Mouse (Mus musculus) limb, embryonic 14.5 days (tissue): ENCODE results near the gene Shc3. TPM values are rescaled to one million over a fixed set of nuclear protein-coding genes. Genes with fewer than 3 reads are reported as not detected.

Experiments used
- ATAC-seq: fragments of 200-750 bp; cut with Nextera tagmentation; 2 replicates; pipeline ENCODE4 v1.8.0; 2017; ENCODE audit warnings: low read depth, moderate number of reproducible peaks, moderate TSS enrichment; ENCODE audit not compliant: low FRiP score
- DNase-seq: peaks from one replicate; pipeline ENCODE4 v3.0.0-alpha.2; 2015; ENCODE audit warnings: low spot score
- H3K27ac ChIP-seq: fragments of 300-500 bp; sonication (generic); replicated peaks from 2 replicates; pipeline ENCODE4 v1.5.1; 2014; ENCODE audit warnings: low read depth, mild to moderate bottlenecking, low read length, moderate library complexity, mixed read lengths
- H3K27me3 ChIP-seq: fragments of 300-500 bp; sonication (generic); 2 replicates; pipeline ENCODE4 v1.6.1; 2014; ENCODE audit warnings: low read length, mixed read lengths; ENCODE audit not compliant: control insufficient read depth, insufficient read depth
- H3K36me3 ChIP-seq: fragments of 300-500 bp; sonication (generic); 2 replicates; pipeline ENCODE4 v1.6.1; 2014; ENCODE audit warnings: mild to moderate bottlenecking, low read length, moderate library complexity, mixed read lengths; ENCODE audit not compliant: control insufficient read depth, insufficient read depth
- H3K4me1 ChIP-seq: fragments of 300-500 bp; sonication (generic); 2 replicates; pipeline ENCODE4 v1.6.1; 2014; ENCODE audit warnings: antibody characterized with exemption, low read length, mixed read lengths; ENCODE audit not compliant: control insufficient read depth, insufficient read depth
- H3K4me2 ChIP-seq: fragments of 300-500 bp; sonication (generic); replicated peaks from 2 replicates; pipeline ENCODE4 v1.6.1; 2014; ENCODE audit warnings: low read depth, mild to moderate bottlenecking, low read length, moderate library complexity; ENCODE audit not compliant: severe bottlenecking
- H3K4me3 ChIP-seq: fragments of 300-500 bp; sonication (generic); replicated peaks from 2 replicates; pipeline ENCODE4 v1.5.1; 2014; ENCODE audit warnings: low read length
- H3K9ac ChIP-seq: fragments of 300-500 bp; sonication (generic); 2 replicates; pipeline ENCODE4 v1.6.1; 2014; ENCODE audit warnings: mild to moderate bottlenecking, low read depth, low read length, moderate library complexity; ENCODE audit not compliant: severe bottlenecking
- H3K9me3 ChIP-seq: fragments of 300-500 bp; sonication (generic); 2 replicates; pipeline ENCODE4 v1.6.1; 2016; ENCODE audit warnings: low read length; ENCODE audit not compliant: control insufficient read depth
- POLR2A ChIP-seq: fragments of 200-500 bp; IDR thresholded peaks from 2 replicates; pipeline ENCODE4 v1.8.0; 2012; ENCODE audit warnings: inconsistent platforms, mild to moderate bottlenecking, moderate library complexity, borderline replicate concordance; ENCODE audit not compliant: insufficient read depth, insufficient read length; ENCODE audit errors: extremely low read depth
- WGBS: fragments of 180-500 bp; shearing (Covaris S2); extraction: QIAGEN DNeasy Blood & Tissue Kit; methylation state at CpG from one replicate; pipeline ENCODE4 v1.1.7; 2014; 5-methylcytosine and 5-hydroxymethylcytosine counted together
- polyA plus RNA-seq, 2 experiments: library from polyadenylated mRNA; depleted of rRNA in 1 of 2; stranded (reverse) in 1 of 2; unstranded in 1 of 2; fragments of >200 nt; fragmentation: Nextera tagmentation in 1 of 2; extraction: Ambion mirVana in 1 of 2; gene quantifications; 2 replicates each; pipeline versions ENCODE4 v1.2.1 to v1.2.3; 2012 to 2014

The Shc3 gene
- polyA plus RNA-seq, 2 experiments: 0.69 to 1.1 TPM

DNA sequence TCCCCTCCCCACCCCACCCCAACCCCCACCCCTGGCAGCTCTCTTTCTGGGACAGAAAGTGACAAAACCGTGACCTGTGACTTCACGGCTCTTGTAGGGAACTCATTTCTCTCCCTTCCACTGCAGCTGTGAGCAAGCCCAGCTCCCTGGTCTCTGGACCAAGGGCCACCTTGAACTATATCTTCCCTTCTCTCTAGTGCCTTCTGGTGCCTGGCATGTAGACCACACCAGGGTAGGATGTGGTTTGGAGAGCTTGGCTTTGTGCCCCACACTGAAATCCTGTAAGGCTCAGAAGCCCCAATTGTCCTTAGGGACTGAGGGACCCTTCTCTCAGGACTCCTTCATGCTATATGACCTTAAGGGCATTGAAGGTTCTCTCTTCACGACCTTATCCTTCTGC, 135.8 kb downstream of the Shc3 start:
- Histone ChIP-seq H3K4me2 (no peak overlapping the region), H3K9ac (no peak overlapping the region), H3K9me3 (no peaks in the 10 kb centered on the region), H3K27ac (no peak overlapping the region), H3K4me3 (no peak overlapping the region), H3K27me3 (no peaks in the 10 kb centered on the region), H3K4me1 (0 out of 2 replicates have a peak, but pooled peaks cover 3% of the 10 kb centered on the region), H3K36me3 (no peaks in the 10 kb centered on the region)
- DNase-seq: no peak
- no peak for ATAC-seq
- no peak for TF ChIP-seq POLR2A
- WGBS: 44% methylated on average over 3 of the region's 3 CpGs

DNA sequence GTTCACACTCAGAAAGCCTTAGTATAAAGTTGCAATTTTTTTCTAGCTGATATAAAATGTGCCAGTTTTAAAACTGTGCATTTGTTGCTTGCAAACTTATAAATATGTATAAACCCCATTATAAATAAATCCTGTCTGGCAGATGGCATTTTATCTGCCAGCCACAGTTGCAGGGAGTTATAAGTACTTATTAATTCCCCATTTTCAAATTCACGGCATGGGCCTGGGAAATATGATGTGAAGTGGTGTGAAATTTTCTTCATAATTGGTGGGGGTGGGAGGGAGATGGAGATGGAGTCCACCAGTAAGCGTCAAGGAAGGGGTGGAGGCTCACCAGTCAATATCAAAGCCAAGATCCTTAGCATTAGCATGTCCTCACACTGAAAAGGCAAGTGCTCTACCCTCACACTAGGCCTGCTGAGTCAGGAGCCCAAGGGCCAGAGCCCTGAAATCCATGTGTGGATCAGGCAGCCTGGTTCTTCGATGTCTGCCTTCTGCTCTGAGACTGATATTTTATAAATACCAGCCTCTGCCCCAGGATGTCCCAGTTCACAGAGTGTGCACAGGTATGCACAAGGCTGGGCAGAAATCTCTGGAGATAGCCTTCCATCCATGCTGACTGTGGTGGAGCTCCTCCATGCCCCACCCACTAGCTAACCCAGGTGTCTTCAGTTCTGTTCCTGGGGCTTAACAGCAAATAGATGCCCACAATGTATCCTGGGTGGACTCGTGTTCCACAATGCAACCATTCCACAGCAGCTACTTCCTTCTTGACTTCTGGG, 143.4 kb downstream of the Shc3 start:
- no peak overlapping the region for H3K4me3 ChIP-seq
- no peak overlapping the region for H3K27ac ChIP-seq
- DNase-seq (no peak), ATAC-seq (no peak)
- no peaks in the 10 kb centered on the region for H3K9me3 ChIP-seq
- TF ChIP-seq POLR2A: no peak
- H3K9ac ChIP-seq: no peak overlapping the region
- no peak overlapping the region for H3K4me2 ChIP-seq
- 0 out of 2 replicates have a peak, but pooled peaks cover 3% of the 10 kb centered on the region for H3K4me1 ChIP-seq
- H3K36me3 ChIP-seq: peaks cover 27% of the 10 kb centered on the region
- 83% methylated on average over 4 of the region's 4 CpGs for WGBS
- no peaks in the 10 kb centered on the region for H3K27me3 ChIP-seq

DNA sequence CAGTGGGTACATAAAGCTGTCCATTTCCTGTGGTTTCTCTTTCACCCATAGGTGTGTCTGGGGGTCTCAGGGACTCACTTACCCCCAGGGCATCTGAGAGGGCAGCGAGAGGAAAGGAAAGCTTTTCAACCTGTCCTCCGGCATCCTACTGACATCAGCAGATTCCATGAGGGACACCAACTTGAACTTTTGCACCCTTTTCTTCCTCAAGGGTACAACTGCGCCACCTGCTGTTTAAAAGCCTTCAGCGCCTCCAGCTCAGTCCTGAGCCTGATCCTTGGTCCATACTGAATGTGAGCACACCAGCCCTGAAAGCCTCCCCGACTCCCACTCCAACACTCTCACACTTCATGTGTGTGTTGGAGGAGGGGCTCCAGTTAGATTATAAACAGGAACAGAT, 144.6 kb downstream of the Shc3 start:
- H3K27ac ChIP-seq: no peak overlapping the region
- peak; percentile 60 for DNase-seq
- no peak overlapping the region for H3K4me2 ChIP-seq
- peaks cover 39% of the 10 kb centered on the region for H3K36me3 ChIP-seq
- H3K4me3 ChIP-seq: no peak overlapping the region
- WGBS: 14% methylated on average over 5 of the region's 5 CpGs
- no peak overlapping the region for H3K9ac ChIP-seq
- H3K27me3 ChIP-seq: no peaks in the 10 kb centered on the region
- no peak for ATAC-seq
- H3K4me1 ChIP-seq: 0 out of 2 replicates have a peak, but pooled peaks cover 3% of the 10 kb centered on the region
- TF ChIP-seq POLR2A: no peak
- H3K9me3 ChIP-seq: no peaks in the 10 kb centered on the region

- Histone ChIP-seq H3K9me3 (no peaks in the 10 kb centered on the region), H3K27me3 (no peaks in the 10 kb centered on the region), H3K4me2 (no peak overlapping the region), H3K4me1 (0 out of 2 replicates have a peak, but pooled peaks cover under 1% of the 10 kb centered on the region), H3K4me3 (no peak overlapping the region), H3K27ac (no peak overlapping the region), H3K36me3 (peaks cover 49% of the 10 kb centered on the region), H3K9ac (no peak overlapping the region)
- DNase-seq: no peak
- ATAC-seq: no peak
- whole genome bisulfite sequencing: 73% methylated on average over 9 of the region's 9 CpGs
- TF ChIP-seq POLR2A: no peak
Observed at GRCm38 (mm10) chr13:51423647-51424046, 145.6 kb downstream of the Shc3 start.

DNA sequence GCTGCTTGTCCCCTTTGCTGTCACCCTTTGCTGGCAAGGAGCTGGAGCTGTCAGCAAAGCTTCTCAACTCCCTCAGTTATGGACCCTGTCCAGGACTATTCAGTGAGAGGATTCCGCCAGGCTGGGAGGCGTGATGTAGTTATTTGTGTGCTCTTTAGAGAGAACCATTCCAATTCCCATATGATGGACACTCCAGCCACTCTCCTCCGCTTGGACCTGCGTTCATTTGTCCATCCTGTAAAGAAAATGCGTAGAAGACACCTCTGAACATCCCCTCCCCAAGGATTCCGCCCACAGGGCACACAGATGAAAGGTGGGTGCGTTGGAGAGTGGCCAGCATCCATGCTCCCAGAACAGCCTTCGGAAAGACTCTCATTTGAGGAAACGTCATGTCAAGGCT, 148.4 kb downstream of the Shc3 start:
- no peaks in the 10 kb centered on the region for H3K27me3 ChIP-seq
- H3K4me1 ChIP-seq: peaks cover 13% of the 10 kb centered on the region
- no peak overlapping the region for H3K27ac ChIP-seq
- DNase-seq (no peak), ATAC-seq (no peak)
- no peaks in the 10 kb centered on the region for H3K9me3 ChIP-seq
- H3K4me3 ChIP-seq: no peak overlapping the region
- no peak for TF ChIP-seq POLR2A
- H3K36me3 ChIP-seq: peaks cover 65% of the 10 kb centered on the region
- 87% methylated on average over 9 of the region's 9 CpGs for WGBS
- H3K9ac ChIP-seq: no peak overlapping the region
- no peak overlapping the region for H3K4me2 ChIP-seq
